Mouse (Mus musculus): Measurements from ENCODE around the gene Sprtn.

DNA sequence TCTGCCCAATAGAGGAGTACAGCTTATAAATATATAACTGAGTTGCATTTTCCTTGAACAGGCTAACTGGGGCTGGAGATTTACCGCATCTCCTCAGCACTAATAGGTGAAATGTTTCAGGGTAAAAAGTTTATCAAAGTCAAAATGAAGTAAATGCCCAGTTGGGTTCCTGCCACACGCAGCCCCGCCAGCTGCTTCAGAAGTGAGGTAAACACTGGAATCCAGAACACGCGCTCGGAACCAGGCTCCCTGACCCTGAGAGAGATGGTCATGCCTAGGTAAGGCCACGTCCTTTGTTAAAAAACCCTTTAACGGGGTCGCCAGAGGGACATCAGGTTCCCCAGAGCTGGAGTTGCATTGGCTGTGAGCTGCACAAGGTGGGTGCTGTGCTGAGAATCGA, 39.0 kb downstream of the Sprtn start:
- TF ChIP-seq GATA1 (IDR thresholded peaks at IDR 0.05; ENCODE audit: low read length) = no peak
- no peak for TF ChIP-seq TAL1 (IDR thresholded peaks at IDR 0.05; ENCODE audit: low read length)
